Mouse (Mus musculus) heart, adult 11 months (tissue): Measurements from ENCODE around the gene Atxn2.
A peak's percentile ranks its signal among the peaks of the same experiment; 100 is the strongest.
"Not testable (repeated sequence)": the region's sequence is repeated elsewhere in the genome, so short reads cannot be mapped to it uniquely, and the experiment has no call there.

Source experiments
- DNase-seq: peaks from one replicate; pipeline ENCODE4 v3.0.0; 2022

The Atxn2 gene

DNA sequence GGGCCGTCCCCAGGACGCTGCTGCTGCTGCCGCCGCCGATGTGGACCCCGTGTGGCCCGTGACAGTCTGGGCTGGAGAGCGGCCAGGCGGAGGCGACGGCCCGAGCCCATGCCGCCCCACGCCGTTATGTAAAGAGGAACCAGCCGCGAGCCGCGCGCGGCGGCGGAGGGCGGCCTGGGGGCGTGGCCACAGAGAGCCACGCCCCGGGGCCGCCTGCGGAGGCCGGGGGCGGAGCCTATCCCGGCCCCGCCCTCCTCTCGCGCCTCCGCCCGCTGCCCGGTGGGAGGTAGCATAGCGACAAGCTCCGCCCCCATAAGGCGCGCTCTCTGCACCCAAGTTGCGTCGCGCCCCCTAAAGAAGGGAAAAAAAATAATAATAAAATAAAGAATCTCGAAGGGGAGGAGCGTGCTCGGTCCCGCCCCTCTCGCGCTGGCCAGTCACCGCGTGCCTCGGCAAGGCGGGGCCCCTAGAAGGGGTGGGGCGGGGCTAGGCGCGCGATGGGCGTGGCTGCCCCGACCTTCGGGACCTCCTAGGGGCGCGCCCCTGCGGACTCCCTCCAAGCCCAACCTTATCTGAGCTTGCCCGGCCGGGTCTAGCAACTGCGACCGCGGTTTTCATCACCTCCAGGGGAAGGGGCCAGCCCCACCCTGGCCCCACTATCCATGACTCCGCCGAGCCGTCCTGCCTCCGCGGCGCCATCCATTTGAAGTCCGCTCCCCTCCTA lies 125.7 kb downstream of the Atxn2 start:
- DNase-seq, result peak; percentile 100

- DNase-seq, result peak; percentile 99
These were observed 126.6 kb downstream of the Atxn2 start, which contains the start of gene Sh2b3 for GRCm38 (mm10) chr5:121837441-121838340. Gene Sh2b3, minus strand, starts transcription at chr5:121837646.

- DNase-seq, result peak; percentile 99
These were observed 127.4 kb downstream of the Atxn2 start for GRCm38 (mm10) chr5:121838341-121839127.

- no peak for DNase-seq
These were observed 128.0 kb downstream of the Atxn2 start for GRCm38 (mm10) chr5:121839128-121839473.

- no peak for DNase-seq
These were observed 130.4 kb downstream of the Atxn2 start for GRCm38 (mm10) chr5:121841516-121841915.

- DNase-seq, result peak; percentile 97
These were observed 130.8 kb downstream of the Atxn2 start for GRCm38 (mm10) chr5:121841973-121842372.

DNA sequence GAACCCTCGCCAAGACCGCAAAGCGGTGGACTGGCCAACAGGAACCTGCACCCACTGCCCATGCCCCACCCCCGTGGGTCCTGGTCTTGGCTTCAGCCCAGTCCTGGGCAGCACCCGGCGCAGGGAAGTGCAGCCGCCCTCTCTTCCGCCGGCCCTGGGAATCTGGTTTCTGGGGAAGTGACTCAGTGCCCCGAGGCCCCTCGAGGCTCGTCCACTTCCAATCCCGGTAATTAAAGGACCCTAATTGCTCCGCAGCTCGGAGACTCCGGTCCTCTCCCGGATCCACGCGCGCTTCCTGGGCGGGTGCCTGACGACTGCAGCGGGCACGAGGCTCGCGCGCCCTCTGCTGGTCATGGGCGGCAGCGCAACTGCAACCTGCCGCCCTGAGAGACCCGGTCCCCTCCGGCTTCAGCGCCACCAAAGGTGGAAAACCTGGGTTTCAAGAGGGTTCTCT lies 131.6 kb downstream of the Atxn2 start:
- peak; percentile 99 for DNase-seq

GRCm38 (mm10) chr5:121843138-121843905 lies 132.2 kb downstream of the Atxn2 start:
- DNase-seq, result no peak

DNA sequence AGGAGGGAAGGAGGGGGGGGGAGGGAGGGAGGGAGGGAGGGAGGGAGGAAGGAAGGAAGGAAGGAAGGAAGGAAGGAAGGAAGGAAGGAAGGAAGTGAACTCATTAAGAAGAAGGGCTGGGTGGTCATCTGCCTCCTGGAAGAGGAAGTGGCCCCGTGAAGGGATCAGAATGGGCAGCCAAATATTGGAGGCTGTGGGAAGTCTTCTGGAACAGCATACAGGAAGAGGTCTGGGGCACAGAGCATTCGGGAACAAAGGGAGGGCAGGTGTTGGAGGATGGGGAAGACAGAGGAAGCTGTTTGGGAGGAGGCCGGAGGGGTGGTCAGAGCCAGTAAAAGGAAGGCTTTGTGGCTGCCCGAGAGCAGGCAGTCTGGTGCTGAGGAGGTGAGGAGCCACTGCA lies 134.2 kb downstream of the Atxn2 start:
- DNase-seq, result peak; percentile 97

GRCm38 (mm10) chr5:121846322-121846721 lies 135.2 kb downstream of the Atxn2 start:
- DNase-seq, result no peak

DNA sequence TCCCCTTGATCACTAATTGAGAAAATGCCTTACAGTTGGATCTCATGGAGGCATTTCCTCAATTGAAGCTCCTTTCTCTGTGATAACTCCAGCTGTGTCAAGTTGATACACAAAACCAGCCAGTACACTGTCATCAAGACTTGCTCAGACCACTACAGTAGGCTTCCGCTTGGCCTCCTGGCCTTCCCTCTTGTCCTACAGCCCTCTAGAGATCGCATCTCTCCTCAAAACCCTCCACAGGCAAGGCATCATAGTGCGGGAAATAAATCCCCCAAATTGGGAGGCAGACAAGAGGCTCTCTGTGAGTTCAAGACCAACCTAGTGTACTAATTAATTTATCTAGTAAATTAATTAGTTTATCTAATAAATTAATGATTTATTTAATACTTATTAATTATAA lies 136.1 kb downstream of the Atxn2 start:
- DNase-seq, result not testable (repeated sequence)

DNA sequence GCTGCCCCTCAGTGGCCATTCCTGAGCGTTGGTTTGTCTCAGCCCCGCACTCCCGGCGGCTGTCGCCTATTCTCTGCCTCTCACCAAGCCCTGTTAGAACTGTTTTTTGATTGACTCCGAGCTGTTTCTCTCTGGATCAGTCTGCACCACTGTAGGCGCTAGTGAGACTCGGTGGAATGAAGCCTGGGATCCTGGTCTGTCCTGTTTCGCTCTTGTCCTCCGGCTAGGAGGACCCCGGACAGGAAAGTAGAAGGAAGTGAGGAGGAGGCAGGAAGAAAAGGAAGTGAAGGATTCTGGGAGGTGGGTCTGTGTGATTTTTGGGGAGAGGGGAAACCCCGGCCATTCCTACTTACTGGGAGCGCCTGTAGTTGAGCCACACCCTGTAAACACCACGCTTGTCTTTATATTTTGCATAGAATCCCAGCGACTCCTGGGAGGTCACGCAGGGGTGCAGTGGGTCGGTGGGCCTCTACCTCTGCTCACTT lies 136.9 kb downstream of the Atxn2 start:
- peak; percentile 98 for DNase-seq

DNA sequence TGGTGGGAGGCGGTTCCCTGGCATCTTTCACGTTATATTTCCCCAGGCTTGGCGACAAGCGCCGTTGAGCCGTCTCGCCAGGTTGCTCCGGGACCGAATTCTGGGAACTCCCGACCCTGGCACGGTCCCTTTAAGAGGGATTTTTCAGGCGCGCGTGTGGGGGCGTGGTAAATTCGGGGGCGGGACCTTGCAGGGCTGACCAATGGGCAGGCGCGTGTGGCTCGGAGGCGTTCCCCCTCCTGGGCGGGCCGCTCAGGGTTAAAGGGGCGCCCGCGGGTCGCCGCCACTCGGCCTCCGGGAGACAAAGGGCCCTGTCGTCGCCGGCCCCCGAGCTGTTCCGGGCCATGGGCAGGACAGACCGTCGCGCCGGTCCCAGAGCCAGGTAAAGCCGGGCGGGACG lies 137.6 kb downstream of the Atxn2 start, which contains the start of gene Pheta1:
TSS of gene Pheta1 (plus strand) at position 242 of the 400 bp plus-strand sequence.
- DNase-seq, result peak; percentile 99

DNA sequence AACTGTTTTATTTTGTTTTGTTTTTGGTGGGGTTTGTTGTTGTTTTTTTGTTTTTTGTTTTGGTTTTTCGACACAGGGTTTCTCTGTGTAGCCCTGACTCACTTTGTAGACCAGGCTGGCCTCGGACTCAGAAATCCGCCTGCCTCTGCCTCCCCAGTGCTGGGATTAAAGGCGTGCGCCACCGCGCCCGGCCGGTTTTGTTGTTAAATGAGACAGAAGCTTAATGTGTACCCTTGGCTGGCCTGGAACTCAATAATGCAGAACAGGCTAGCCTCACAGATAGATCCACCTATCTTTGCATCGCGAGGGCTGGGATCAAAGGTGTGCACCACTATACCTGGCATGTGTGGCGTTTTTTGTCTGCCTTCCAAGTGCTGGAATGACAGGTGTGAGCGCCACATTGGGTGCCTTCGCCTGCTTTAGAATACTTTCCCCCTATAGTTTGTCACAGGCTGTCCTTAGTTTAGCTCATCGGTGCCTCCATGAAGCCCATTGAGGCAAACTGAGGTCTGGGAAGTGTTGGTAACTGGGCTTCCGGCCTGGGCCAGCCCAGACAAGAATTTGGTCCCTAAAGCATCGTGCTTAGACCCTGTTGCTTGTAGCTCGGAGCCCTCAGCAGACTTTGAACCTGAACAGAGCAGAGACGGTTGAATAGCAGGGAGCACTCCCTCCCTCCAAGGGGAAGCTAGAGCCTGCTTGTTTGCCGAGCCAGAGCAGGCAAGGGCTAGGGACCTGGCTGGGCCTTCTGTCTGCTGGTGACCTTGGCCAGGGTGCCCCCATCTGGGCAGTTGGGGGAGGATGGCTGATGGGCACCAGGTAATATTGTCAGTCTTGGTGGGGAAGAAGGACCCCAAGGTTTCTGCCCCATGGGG lies 138.6 kb downstream of the Atxn2 start:
- peak; percentile 95 for DNase-seq

GRCm38 (mm10) chr5:121853368-121854051 lies 142.4 kb downstream of the Atxn2 start:
- peak; percentile 94 for DNase-seq

GRCm38 (mm10) chr5:121854768-121855167 lies 143.6 kb downstream of the Atxn2 start:
- no peak for DNase-seq

DNA sequence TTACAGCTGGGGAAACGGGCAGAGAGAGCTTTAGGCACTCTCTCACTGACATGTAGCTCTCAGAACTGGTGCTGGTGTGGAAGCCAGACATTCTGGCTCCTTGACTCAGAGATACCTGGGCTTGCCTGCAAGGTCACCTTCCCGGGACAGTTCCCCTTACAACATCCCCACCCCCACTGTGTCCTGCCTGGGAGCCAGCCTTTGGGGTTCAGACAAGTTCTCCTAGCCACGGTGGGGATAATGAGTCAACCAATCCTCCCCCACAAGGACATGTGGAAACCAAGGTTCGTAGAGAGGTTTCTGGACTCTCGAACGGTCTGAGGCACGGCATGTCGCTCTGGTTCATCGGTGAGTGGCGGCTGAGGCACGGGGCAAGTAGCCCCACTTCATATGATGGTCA lies 145.6 kb downstream of the Atxn2 start:
- no peak for DNase-seq

DNA sequence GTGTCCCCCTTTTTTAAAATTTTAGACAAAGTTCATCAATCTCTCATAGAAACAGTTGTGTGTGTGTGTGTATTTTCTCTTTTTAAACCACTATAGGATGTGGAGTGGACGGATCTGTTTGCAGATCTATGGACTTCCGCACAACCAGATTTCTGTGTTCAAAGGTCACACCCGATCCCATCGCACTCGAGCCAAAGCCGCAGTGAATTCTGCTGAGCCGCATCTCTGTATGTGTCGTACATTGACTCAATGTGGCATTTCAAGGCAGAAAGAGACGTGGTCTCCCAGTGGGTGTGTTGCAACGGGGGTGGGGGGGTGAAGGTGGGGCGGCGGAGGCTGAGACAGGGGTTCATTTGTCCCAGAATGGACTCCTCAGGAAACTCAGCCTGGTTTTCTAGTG lies 147.3 kb downstream of the Atxn2 start:
- no peak for DNase-seq

- no peak for DNase-seq
These were observed 150.8 kb downstream of the Atxn2 start for GRCm38 (mm10) chr5:121861964-121862363.

DNA sequence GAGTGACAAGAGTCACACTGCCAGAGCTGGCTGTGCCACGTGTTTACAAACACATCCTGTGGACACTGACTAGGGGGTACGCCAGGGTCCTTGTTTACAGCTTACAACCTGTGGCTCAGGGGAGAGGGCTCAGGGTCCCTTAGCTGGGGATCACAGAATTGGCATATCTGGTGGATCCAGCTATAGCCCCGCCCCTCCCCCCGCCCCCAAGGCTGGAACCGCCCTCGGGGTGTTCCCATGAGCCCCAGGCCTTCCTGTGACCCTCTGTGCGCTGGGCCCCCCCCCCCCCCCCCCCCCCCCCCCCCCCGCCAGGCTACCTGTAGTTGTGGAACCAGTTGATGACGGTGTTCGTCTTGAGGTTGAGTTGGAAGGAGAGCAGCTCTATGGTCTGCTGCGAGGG lies 153.2 kb downstream of the Atxn2 start:
- DNase-seq, result no peak
